Comparison of ENCODE assay signal across 11 mouse cellular contexts in genomic region chr4:88822995-88823394, GRCm38 (mm10). TPM values are rescaled to one million over a fixed set of nuclear protein-coding genes. Genes with fewer than 3 reads are reported as not detected.
A peak's percentile ranks its signal among the peaks of the same experiment; 100 is the strongest.
DNase-seq lines count a peak whose midpoint lies in the region; ATAC-seq and TF ChIP-seq lines count a peak whose summit lies in the region.
"Had no signal": no experiment of that assay in that cellular context is flagged by ENCODE, and none has a peak within 500 bp of the region (broad histone marks: within the 10 kb centered on the region; RNA-seq: fewer than 3 reads in every experiment).

No protein-coding gene starts in this region.

- TF ChIP-seq EP300 in liver, embryonic 14.5 days (IDR thresholded peaks at IDR 0.05; ENCODE audit: low read depth), result no peak
- no peak for TF ChIP-seq EP300 in CH12.LX (IDR thresholded peaks at IDR 0.05; ENCODE audit: low read length)

- H3K9me3 ChIP-seq in embryonic facial prominence, embryonic 11.5 days (replicated peaks; ENCODE audit: control insufficient read depth, low read length), result no peaks in the 10 kb centered on the region
- H3K9me3 ChIP-seq in embryonic facial prominence, embryonic 10.5 days, result no peaks in the 10 kb centered on the region
- no peaks in the 10 kb centered on the region for H3K9me3 ChIP-seq in liver, embryonic 14.5 days (ENCODE audit: control insufficient read depth, low read length)
- no peaks in the 10 kb centered on the region for H3K9me3 ChIP-seq in liver, embryonic 11.5 days (ENCODE audit: control insufficient read depth, low read length)
- no peaks in the 10 kb centered on the region for H3K9me3 ChIP-seq in CH12.LX (replicated peaks; ENCODE audit: low read length)
- H3K9me3 ChIP-seq: G1E; heart, embryonic 15.5 days; liver, embryonic 15.5 days had no signal

- peak; percentile 32; the same call in 1 of the 2 replicates for TF ChIP-seq CTCF in liver, embryonic 14.5 days (IDR thresholded peaks at IDR 0.05; ENCODE audit: low read depth)
- peak; percentile 55 to 73 for TF ChIP-seq CTCF in CH12.LX (conservative IDR thresholded peaks at IDR 0.05 in 1 of 2, IDR thresholded peaks at IDR 0.05 in 1 of 2; ENCODE audit: low read depth in 2 of 2, low read length in 2 of 2)

- no peak overlapping the region for H3K4me2 ChIP-seq in embryonic facial prominence, embryonic 11.5 days (ENCODE audit: low read depth, low read length)
- H3K4me2 ChIP-seq in liver, embryonic 14.5 days (ENCODE audit: low read depth), result no peak overlapping the region
- H3K4me2 ChIP-seq in liver, embryonic 11.5 days, result no peak overlapping the region
- no peak overlapping the region for H3K4me2 ChIP-seq in CH12.LX (ENCODE audit: insufficient read depth, low read depth, poor library complexity, severe bottlenecking)
- H3K4me2 ChIP-seq: heart, embryonic 15.5 days; liver, embryonic 15.5 days had no signal

- TF ChIP-seq RAD21 in CH12.LX (IDR thresholded peaks at IDR 0.05; ENCODE audit: low read depth, low read length), result peak; percentile 19

- peak; percentile 39 for DNase-seq in embryonic facial prominence, embryonic 11.5 days (ENCODE audit: low spot score)
- DNase-seq in embryonic facial prominence, embryonic 10.5 days (ENCODE audit: low spot score), result no peak
- DNase-seq in liver, embryonic 14.5 days (ENCODE audit: low read depth in 3 of 3, low spot score in 3 of 3), result no peak
- no peak for DNase-seq in liver, embryonic 11.5 days (ENCODE audit: low spot score)
- peak; percentile 27 for DNase-seq in CH12.LX (ENCODE audit: extremely low read depth)
- DNase-seq in lung, postnatal 36 days, result peak; percentile 23
- no peak for DNase-seq in gastrocnemius, adult 8-10 months (ENCODE audit: low spot score in 2 of 2)
- no peak for DNase-seq in gastrocnemius, postnatal 25 days

- no peak overlapping the region for H3K27ac ChIP-seq in embryonic facial prominence, embryonic 11.5 days (replicated peaks; ENCODE audit: low read depth, low read length)
- no peak overlapping the region for H3K27ac ChIP-seq in embryonic facial prominence, embryonic 10.5 days (replicated peaks)
- H3K27ac ChIP-seq in liver, embryonic 14.5 days, result no peak overlapping the region
- H3K27ac ChIP-seq in liver, embryonic 11.5 days (ENCODE audit: low read depth, low read length), result no peak overlapping the region
- no peak overlapping the region for H3K27ac ChIP-seq in CH12.LX (ENCODE audit: insufficient read depth, low read depth)
- H3K27ac ChIP-seq: heart, embryonic 15.5 days; liver, embryonic 15.5 days had no signal

- no peak for ATAC-seq in embryonic facial prominence, embryonic 11.5 days (replicated peaks; ENCODE audit: insufficient number of reproducible peaks, low FRiP score, low TSS enrichment, low read depth)
- no peak for ATAC-seq in liver, embryonic 14.5 days (ENCODE audit: insufficient read depth)
- ATAC-seq in liver, embryonic 11.5 days (replicated peaks; ENCODE audit: low FRiP score), result no peak

- no peaks in the 10 kb centered on the region for H3K4me1 ChIP-seq in embryonic facial prominence, embryonic 11.5 days (ENCODE audit: control insufficient read depth, insufficient read depth, low read length)
- H3K4me1 ChIP-seq in embryonic facial prominence, embryonic 10.5 days, result no peaks in the 10 kb centered on the region
- no peaks in the 10 kb centered on the region for H3K4me1 ChIP-seq in liver, embryonic 14.5 days (replicated peaks; ENCODE audit: control insufficient read depth in 2 of 2, insufficient read depth in 2 of 2, low read length in 1 of 2)
- H3K4me1 ChIP-seq in liver, embryonic 11.5 days (replicated peaks; ENCODE audit: control insufficient read depth, insufficient read depth, low read length), result no peaks in the 10 kb centered on the region
- H3K4me1 ChIP-seq in CH12.LX (ENCODE audit: control insufficient read depth in 1 of 2, insufficient read depth in 2 of 2), result no peaks in the 10 kb centered on the region
- H3K4me1 ChIP-seq: heart, embryonic 15.5 days; liver, embryonic 15.5 days had no signal

- dilution Hi-C loops in CH12.LX (cut with MboI; ENCODE audit: extremely low pct_ligation_motif_present, extremely low pct_unique_long_range_greater_than_20kb, low sequenced_read_pairs), result no loop called here

- no peak overlapping the region for H3K9ac ChIP-seq in embryonic facial prominence, embryonic 11.5 days (replicated peaks; ENCODE audit: low read length)
- H3K9ac ChIP-seq in liver, embryonic 14.5 days (replicated peaks), result no peak overlapping the region
- H3K9ac ChIP-seq in liver, embryonic 11.5 days (ENCODE audit: low read depth, low read length), result no peak overlapping the region
- no peak overlapping the region for H3K9ac ChIP-seq in CH12.LX (ENCODE audit: insufficient read depth, low read depth)
- H3K9ac ChIP-seq: heart, embryonic 15.5 days; liver, embryonic 15.5 days had no signal

- H3K36me3 ChIP-seq in embryonic facial prominence, embryonic 11.5 days (replicated peaks; ENCODE audit: control insufficient read depth, insufficient read depth, low read depth, low read length), result no peaks in the 10 kb centered on the region
- H3K36me3 ChIP-seq in embryonic facial prominence, embryonic 10.5 days (replicated peaks), result no peaks in the 10 kb centered on the region
- no peaks in the 10 kb centered on the region for H3K36me3 ChIP-seq in liver, embryonic 14.5 days (replicated peaks; ENCODE audit: control insufficient read depth, insufficient read depth, low read depth)
- no peaks in the 10 kb centered on the region for H3K36me3 ChIP-seq in liver, embryonic 11.5 days (ENCODE audit: control insufficient read depth, insufficient read depth, low read length)
- H3K36me3 ChIP-seq in CH12.LX (replicated peaks in 1 of 2; ENCODE audit: control insufficient read depth in 1 of 2, insufficient read depth in 1 of 2, low read length in 1 of 2), result no peaks in the 10 kb centered on the region
- H3K36me3 ChIP-seq: G1E; heart, embryonic 15.5 days; liver, embryonic 15.5 days had no signal

- in situ Hi-C loops in CH12.LX (cut with MboI; ENCODE audit: low pct_ligation_motif_present, low pct_unique_long_range_greater_than_20kb, low sequenced_read_pairs), result no loop called here

- TF ChIP-seq POLR2A in CH12.LX (IDR thresholded peaks at IDR 0.05; ENCODE audit: low read depth, low read length), result no peak

- no peaks in the 10 kb centered on the region for H3K79me2 ChIP-seq in CH12.LX (replicated peaks; ENCODE audit: control insufficient read depth, extremely low read depth, insufficient read depth, poor library complexity, severe bottlenecking)

- no peaks in the 10 kb centered on the region for H3K27me3 ChIP-seq in embryonic facial prominence, embryonic 11.5 days (ENCODE audit: control insufficient read depth, insufficient read depth, low read length)
- H3K27me3 ChIP-seq in embryonic facial prominence, embryonic 10.5 days (replicated peaks; ENCODE audit: low read depth, poor library complexity, severe bottlenecking), result no peaks in the 10 kb centered on the region
- H3K27me3 ChIP-seq in liver, embryonic 14.5 days (ENCODE audit: control insufficient read depth, insufficient read depth, low read length), result no peaks in the 10 kb centered on the region
- no peaks in the 10 kb centered on the region for H3K27me3 ChIP-seq in liver, embryonic 11.5 days (replicated peaks; ENCODE audit: control insufficient read depth, insufficient read depth, low read length)
- peaks cover 20% of the 10 kb centered on the region for H3K27me3 ChIP-seq in CH12.LX (replicated peaks)
- H3K27me3 ChIP-seq: heart, embryonic 15.5 days; liver, embryonic 15.5 days had no signal

- WGBS in embryonic facial prominence, embryonic 11.5 days, result 24% methylated on average over 4 of the region's 4 CpGs
- WGBS in embryonic facial prominence, embryonic 10.5 days, result 27% methylated on average over 4 of the region's 4 CpGs
- WGBS in liver, embryonic 14.5 days (ENCODE audit: insufficient replicate concordance), result 18% methylated on average over 4 of the region's 4 CpGs
- WGBS in liver, embryonic 11.5 days, result 24% methylated on average over 4 of the region's 4 CpGs

- H3K4me3 ChIP-seq in embryonic facial prominence, embryonic 11.5 days (ENCODE audit: low read depth, low read length), result no peak overlapping the region
- H3K4me3 ChIP-seq in embryonic facial prominence, embryonic 10.5 days, result no peak overlapping the region
- no peak overlapping the region for H3K4me3 ChIP-seq in liver, embryonic 14.5 days (ENCODE audit: insufficient read depth in 1 of 2, low read depth in 2 of 2, low read length in 2 of 2)
- H3K4me3 ChIP-seq in liver, embryonic 11.5 days (ENCODE audit: low read depth, low read length), result no peak overlapping the region
- H3K4me3 ChIP-seq in CH12.LX (replicated peaks in 1 of 3; ENCODE audit: low read depth in 2 of 3, low read length in 2 of 3, poor library complexity in 1 of 3), result no peak overlapping the region
- H3K4me3 ChIP-seq: heart, embryonic 15.5 days; liver, embryonic 15.5 days had no signal

RNA-seq across cellular contexts. Expression of gene Ifna11, which starts 3.2 kb away (rescaled TPM):
- polyA plus RNA-seq in embryonic facial prominence, embryonic 11.5 days (2014; fragmentation: Nextera tagmentation; extraction: Ambion mirVana), result not detected in 2 replicates
- polyA plus RNA-seq in embryonic facial prominence, embryonic 10.5 days (2016; fragmentation: Nextera tagmentation; extraction: Ambion mirVana), result not detected in 2 replicates
- polyA plus RNA-seq in liver, embryonic 14.5 days (2012; rRNA removed), result not detected in 2 replicates
- not detected in 2 replicates for polyA plus RNA-seq in liver, embryonic 14.5 days (2014; fragmentation: Nextera tagmentation; extraction: Ambion mirVana)
- polyA plus RNA-seq in liver, embryonic 11.5 days (2014; fragmentation: Nextera tagmentation; extraction: Ambion mirVana), result not detected in 2 replicates
- not detected in 2 replicates for total RNA-seq in CH12.LX (2012; rRNA removed)
- total RNA-seq in CH12.LX (2014; rRNA removed), result not detected in 2 replicates
- not detected in 2 replicates for polyA plus RNA-seq in CH12.LX (2012; ENCODE audit: insufficient read length, low read depth)
- total RNA-seq in gastrocnemius, adult 8-10 months (2022), result not detected
- total RNA-seq in gastrocnemius, postnatal 25 days (2021), result not detected
- total RNA-seq: G1E had no signal
- polyA plus RNA-seq: G1E; heart, embryonic 15.5 days; liver, embryonic 15.5 days had no signal

RNA-seq across cellular contexts. Expression of gene Ifna6, which starts 4.2 kb away (rescaled TPM):
- not detected in 2 replicates for polyA plus RNA-seq in embryonic facial prominence, embryonic 11.5 days (2014; fragmentation: Nextera tagmentation; extraction: Ambion mirVana)
- not detected in 2 replicates for polyA plus RNA-seq in embryonic facial prominence, embryonic 10.5 days (2016; fragmentation: Nextera tagmentation; extraction: Ambion mirVana)
- not detected in 2 replicates for polyA plus RNA-seq in liver, embryonic 14.5 days (2012; rRNA removed)
- not detected in 2 replicates for polyA plus RNA-seq in liver, embryonic 14.5 days (2014; fragmentation: Nextera tagmentation; extraction: Ambion mirVana)
- polyA plus RNA-seq in liver, embryonic 11.5 days (2014; fragmentation: Nextera tagmentation; extraction: Ambion mirVana), result not detected in 2 replicates
- not detected in 2 replicates for total RNA-seq in CH12.LX (2012; rRNA removed)
- not detected in 2 replicates for total RNA-seq in CH12.LX (2014; rRNA removed)
- not detected in 2 replicates for polyA plus RNA-seq in CH12.LX (2012; ENCODE audit: insufficient read length, low read depth)
- not detected for total RNA-seq in gastrocnemius, adult 8-10 months (2022)
- total RNA-seq in gastrocnemius, postnatal 25 days (2021), result not detected
- total RNA-seq: G1E had no signal
- polyA plus RNA-seq: G1E; heart, embryonic 15.5 days; liver, embryonic 15.5 days had no signal

RNA-seq across cellular contexts. Expression of gene Ifna7, which starts 7.0 kb away (rescaled TPM):
- polyA plus RNA-seq in embryonic facial prominence, embryonic 11.5 days (2014; fragmentation: Nextera tagmentation; extraction: Ambion mirVana), result not detected in 2 replicates
- polyA plus RNA-seq in embryonic facial prominence, embryonic 10.5 days (2016; fragmentation: Nextera tagmentation; extraction: Ambion mirVana), result not detected in 2 replicates
- not detected in 2 replicates for polyA plus RNA-seq in liver, embryonic 14.5 days (2012; rRNA removed)
- polyA plus RNA-seq in liver, embryonic 14.5 days (2014; fragmentation: Nextera tagmentation; extraction: Ambion mirVana), result not detected in 2 replicates
- polyA plus RNA-seq in liver, embryonic 11.5 days (2014; fragmentation: Nextera tagmentation; extraction: Ambion mirVana), result not detected in 2 replicates
- total RNA-seq in CH12.LX (2012; rRNA removed), result not detected in 2 replicates
- total RNA-seq in CH12.LX (2014; rRNA removed), result not detected in 2 replicates
- polyA plus RNA-seq in CH12.LX (2012; ENCODE audit: insufficient read length, low read depth), result not detected in 2 replicates
- total RNA-seq in gastrocnemius, adult 8-10 months (2022), result not detected
- total RNA-seq in gastrocnemius, postnatal 25 days (2021), result not detected
- total RNA-seq: G1E had no signal
- polyA plus RNA-seq: G1E; heart, embryonic 15.5 days; liver, embryonic 15.5 days had no signal

RNA-seq across cellular contexts. Expression of gene Ifna5, which starts 12.3 kb away (rescaled TPM):
- not detected in 2 replicates for polyA plus RNA-seq in embryonic facial prominence, embryonic 11.5 days (2014; fragmentation: Nextera tagmentation; extraction: Ambion mirVana)
- polyA plus RNA-seq in embryonic facial prominence, embryonic 10.5 days (2016; fragmentation: Nextera tagmentation; extraction: Ambion mirVana), result not detected in 2 replicates
- polyA plus RNA-seq in liver, embryonic 14.5 days (2012; rRNA removed), result not detected in 2 replicates
- polyA plus RNA-seq in liver, embryonic 14.5 days (2014; fragmentation: Nextera tagmentation; extraction: Ambion mirVana), result not detected in 2 replicates
- not detected in 2 replicates for polyA plus RNA-seq in liver, embryonic 11.5 days (2014; fragmentation: Nextera tagmentation; extraction: Ambion mirVana)
- not detected in 2 replicates for total RNA-seq in CH12.LX (2012; rRNA removed)
- total RNA-seq in CH12.LX (2014; rRNA removed), result not detected in 2 replicates
- polyA plus RNA-seq in CH12.LX (2012; ENCODE audit: insufficient read length, low read depth), result not detected in 2 replicates
- total RNA-seq in gastrocnemius, adult 8-10 months (2022), result not detected
- total RNA-seq in gastrocnemius, postnatal 25 days (2021), result not detected
- total RNA-seq: G1E had no signal
- polyA plus RNA-seq: G1E; heart, embryonic 15.5 days; liver, embryonic 15.5 days had no signal

RNA-seq across cellular contexts. Expression of gene Gm13288, which starts 17.7 kb away (rescaled TPM):
- not detected in 2 replicates for polyA plus RNA-seq in embryonic facial prominence, embryonic 11.5 days (2014; fragmentation: Nextera tagmentation; extraction: Ambion mirVana)
- polyA plus RNA-seq in embryonic facial prominence, embryonic 10.5 days (2016; fragmentation: Nextera tagmentation; extraction: Ambion mirVana), result not detected in 2 replicates
- not detected in 2 replicates for polyA plus RNA-seq in liver, embryonic 14.5 days (2012; rRNA removed)
- not detected in 2 replicates for polyA plus RNA-seq in liver, embryonic 14.5 days (2014; fragmentation: Nextera tagmentation; extraction: Ambion mirVana)
- polyA plus RNA-seq in liver, embryonic 11.5 days (2014; fragmentation: Nextera tagmentation; extraction: Ambion mirVana), result not detected in 2 replicates
- total RNA-seq in CH12.LX (2012; rRNA removed), result not detected in 2 replicates
- not detected in 2 replicates for total RNA-seq in CH12.LX (2014; rRNA removed)
- not detected in 2 replicates for polyA plus RNA-seq in CH12.LX (2012; ENCODE audit: insufficient read length, low read depth)
- not detected for total RNA-seq in gastrocnemius, adult 8-10 months (2022)
- total RNA-seq in gastrocnemius, postnatal 25 days (2021), result not detected
- polyA plus RNA-seq: G1E; liver, embryonic 15.5 days had no signal

Comparison
In these comparisons a context has a peak if more than half of its experiments do, and no peak if none do; other contexts are left out.
1. DNase-seq: peak in embryonic facial prominence, embryonic 11.5 days (single experiment), CH12.LX (single experiment) and lung, postnatal 36 days (single experiment); none in embryonic facial prominence, embryonic 10.5 days (single experiment), liver, embryonic 14.5 days (0 of 3), liver, embryonic 11.5 days (single experiment), gastrocnemius, adult 8-10 months (0 of 2) and gastrocnemius, postnatal 25 days (single experiment).